Comparison of ENCODE assay signal across 20 mouse cellular contexts in genomic region chr10:75554090-75554489, GRCm38 (mm10). TPM values are rescaled to one million over a fixed set of nuclear protein-coding genes. Genes with fewer than 3 reads are reported as not detected.
DNase-seq lines count a peak whose midpoint lies in the region; ATAC-seq and TF ChIP-seq lines count a peak whose summit lies in the region.
"Had no signal": no experiment of that assay in that cellular context is flagged by ENCODE, and none has a peak within 500 bp of the region (broad histone marks: within the 10 kb centered on the region; RNA-seq: fewer than 3 reads in every experiment).

No protein-coding gene starts in this region.

- H3K4me1 ChIP-seq in E14TG2a.4 (replicated peaks; ENCODE audit: low read depth, low read length), result peaks cover 42% of the 10 kb centered on the region

- no peaks in the 10 kb centered on the region for H3K36me3 ChIP-seq in E14TG2a.4 (ENCODE audit: insufficient read depth, low read length)
- H3K36me3 ChIP-seq: heart, embryonic 13.5 days; limb, embryonic 15.5 days had no signal

- peaks cover 69% of the 10 kb centered on the region for H3K27me3 ChIP-seq in E14TG2a.4 (ENCODE audit: insufficient read depth, low read length)

- H3K9me3 ChIP-seq in E14TG2a.4 (ENCODE audit: low read length), result no peaks in the 10 kb centered on the region
- H3K9me3 ChIP-seq: heart, embryonic 13.5 days; limb, embryonic 15.5 days had no signal

- peak; percentile 58 for ATAC-seq in erythroblast, adult 5-6 weeks (replicated peaks; ENCODE audit: low FRiP score, poor library complexity, severe bottlenecking)
- ATAC-seq in megakaryocyte, adult 5-6 weeks (ENCODE audit: poor library complexity, severe bottlenecking), result peak; percentile 55
- ATAC-seq: forebrain, embryonic 14.5 days; hindbrain, embryonic 16.5 days; midbrain, embryonic 16.5 days had no signal

- peak; percentile 51 for DNase-seq in adrenal gland, adult 2 months
- DNase-seq in adrenal gland, postnatal 10 days, result no peak
- no peak for DNase-seq in thymus, postnatal 4 days
- no peak for DNase-seq in thymus, postnatal 10 days (ENCODE audit: low spot score in 2 of 2)
- DNase-seq in thymus, postnatal 25 days, result no peak
- DNase-seq: cerebellum, adult 8-10 months; gastrocnemius, postnatal 36 days; heart, postnatal 36 days; kidney, adult 2 months; kidney, postnatal 14 days; lung, adult 2 months; thymus, postnatal 14 days had no signal

- TF ChIP-seq CTCF in E14TG2a.4 (conservative IDR thresholded peaks at IDR 0.05; ENCODE audit: low read length), result no peak

- peak overlapping the region; percentile 54 for H3K4me3 ChIP-seq in E14TG2a.4 (replicated peaks; ENCODE audit: low read length)
- H3K4me3 ChIP-seq: heart, embryonic 13.5 days; limb, embryonic 15.5 days had no signal

RNA-seq across cellular contexts. Expression of gene Lrrc75b, which starts 6.0 kb away (rescaled TPM):
- total RNA-seq in adrenal gland, adult 2 months (2021), result under 1 TPM; 0.14 to 0.41 TPM
- 0.17 and 0.30 TPM in 2 replicates for polyA plus RNA-seq in adrenal gland, adult 2 months (2012; rRNA removed)
- total RNA-seq in adrenal gland, postnatal 10 days (2021), result 1 to 10 TPM; 1.1 to 3.9 TPM
- not detected in 2 replicates for total RNA-seq in erythroblast, adult 5-6 weeks (2015; ENCODE audit: low replicate concordance)
- not detected in 2 replicates for total RNA-seq in erythroblast, adult 5-6 weeks (2017; ENCODE audit: low replicate concordance)
- total RNA-seq in megakaryocyte, adult 5-6 weeks (2015), result 0.58 and 0.71 TPM in 2 replicates
- 0.22 and 0.57 TPM in 2 replicates for total RNA-seq in megakaryocyte, adult 5-6 weeks (2017)

RNA-seq across cellular contexts. Expression of gene Ggt1, which starts 7.3 kb away (rescaled TPM):
- total RNA-seq in adrenal gland, adult 2 months (2021), result not detected
- 0.15 and 0.20 TPM in 2 replicates for polyA plus RNA-seq in adrenal gland, adult 2 months (2012; rRNA removed)
- under 1 TPM; 0.48 to 0.88 TPM for total RNA-seq in adrenal gland, postnatal 10 days (2021)
- total RNA-seq in erythroblast, adult 5-6 weeks (2015; ENCODE audit: low replicate concordance), result 1.3 and 3.6 TPM in 2 replicates
- not detected in 2 replicates for total RNA-seq in erythroblast, adult 5-6 weeks (2017; ENCODE audit: low replicate concordance)
- 3.2 TPM in 2 replicates for total RNA-seq in megakaryocyte, adult 5-6 weeks (2015)
- total RNA-seq in megakaryocyte, adult 5-6 weeks (2017), result 4.9 and 10.0 TPM in 2 replicates
- total RNA-seq: heart, postnatal 36 days had no signal

RNA-seq across cellular contexts. Expression of gene Ggt5, which starts 35.0 kb away (rescaled TPM):
- total RNA-seq in adrenal gland, adult 2 months (2021), result 1 to 10 TPM; 5.4 to 7.1 TPM
- polyA plus RNA-seq in adrenal gland, adult 2 months (2012; rRNA removed), result 52.7 and 56.5 TPM in 2 replicates
- total RNA-seq in adrenal gland, postnatal 10 days (2021), result 1 to 10 TPM; 7.3 to 8.3 TPM
- 0.42 and 1.3 TPM in 2 replicates for total RNA-seq in erythroblast, adult 5-6 weeks (2015; ENCODE audit: low replicate concordance)
- 4.9 and 6.6 TPM in 2 replicates for total RNA-seq in erythroblast, adult 5-6 weeks (2017; ENCODE audit: low replicate concordance)
- total RNA-seq in megakaryocyte, adult 5-6 weeks (2015), result 2.0 and 2.8 TPM in 2 replicates
- total RNA-seq in megakaryocyte, adult 5-6 weeks (2017), result 2.7 and 16.8 TPM in 2 replicates

RNA-seq across cellular contexts. Expression of gene Gucd1, which starts 36.3 kb away (rescaled TPM):
- total RNA-seq in adrenal gland, adult 2 months (2021), result 10 to 100 TPM; 25.9 to 26.0 TPM
- polyA plus RNA-seq in adrenal gland, adult 2 months (2012; rRNA removed), result 56.1 and 74.1 TPM in 2 replicates
- 10 to 100 TPM; 51.3 to 57.3 TPM for total RNA-seq in adrenal gland, postnatal 10 days (2021)
- total RNA-seq in erythroblast, adult 5-6 weeks (2015; ENCODE audit: low replicate concordance), result 94.3 and 113 TPM in 2 replicates
- total RNA-seq in erythroblast, adult 5-6 weeks (2017; ENCODE audit: low replicate concordance), result 180 and 191 TPM in 2 replicates
- 22.1 and 22.2 TPM in 2 replicates for total RNA-seq in megakaryocyte, adult 5-6 weeks (2015)
- total RNA-seq in megakaryocyte, adult 5-6 weeks (2017), result 33.4 and 38.1 TPM in 2 replicates

RNA-seq across cellular contexts. Expression of gene Snrpd3, which starts 36.7 kb away (rescaled TPM):
- total RNA-seq in adrenal gland, adult 2 months (2021), result 10 to 100 TPM; 87.1 to 92.8 TPM
- 1.7 and 3.6 TPM in 2 replicates for polyA plus RNA-seq in adrenal gland, adult 2 months (2012; rRNA removed)
- total RNA-seq in adrenal gland, postnatal 10 days (2021), result 10 to 100 TPM; 96.8 to 100.0 TPM
- total RNA-seq in erythroblast, adult 5-6 weeks (2015; ENCODE audit: low replicate concordance), result 13.4 and 19.6 TPM in 2 replicates
- total RNA-seq in erythroblast, adult 5-6 weeks (2017; ENCODE audit: low replicate concordance), result 17.9 and 18.8 TPM in 2 replicates
- 31.1 and 31.9 TPM in 2 replicates for total RNA-seq in megakaryocyte, adult 5-6 weeks (2015)
- 39.2 and 42.4 TPM in 2 replicates for total RNA-seq in megakaryocyte, adult 5-6 weeks (2017)
